Mouse (Mus musculus) naive thymus-derived CD4-positive, alpha-beta T cell, adult 2 months (primary cell): ENCODE results near the gene Wdr5.

Experiments
- DNase-seq: peaks from one replicate; pipeline ENCODE4 v3.0.0-alpha.2; 2011; ENCODE audit warnings: low read depth

Wdr5 gene

DNA sequence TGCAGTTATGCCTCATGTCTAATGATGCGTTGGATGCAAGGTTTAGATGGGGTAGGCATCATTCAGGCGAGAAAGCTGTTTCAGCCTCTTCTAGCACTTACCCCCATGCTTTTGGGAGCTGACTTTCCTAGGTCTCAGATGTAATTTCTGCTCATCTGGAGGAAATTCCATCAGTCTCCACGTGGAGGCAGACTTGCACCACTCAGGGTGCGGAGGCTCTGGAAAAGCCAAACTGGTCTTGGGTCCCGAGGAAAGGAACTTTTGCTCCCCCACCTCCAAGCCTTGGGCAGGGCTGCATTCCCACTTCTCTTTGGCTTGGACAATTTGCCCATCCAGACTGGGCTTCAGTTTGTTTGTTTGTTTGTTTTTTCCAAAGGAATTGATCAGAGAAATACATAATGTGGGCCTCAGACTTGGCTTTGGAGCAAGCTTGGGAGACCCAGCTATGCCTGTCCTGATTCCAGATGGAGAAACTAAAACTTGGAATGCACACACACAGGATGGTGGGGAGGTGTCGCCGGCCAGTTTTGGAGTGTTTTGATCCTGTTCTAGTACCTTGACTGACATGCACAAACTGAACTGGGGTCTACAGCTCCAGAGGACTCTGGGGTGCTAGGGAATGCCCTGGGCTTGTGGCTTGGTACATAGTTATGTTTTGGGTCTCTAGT, 37.8 kb downstream of the Wdr5 start:
- peak; percentile 63 for DNase-seq

DNA sequence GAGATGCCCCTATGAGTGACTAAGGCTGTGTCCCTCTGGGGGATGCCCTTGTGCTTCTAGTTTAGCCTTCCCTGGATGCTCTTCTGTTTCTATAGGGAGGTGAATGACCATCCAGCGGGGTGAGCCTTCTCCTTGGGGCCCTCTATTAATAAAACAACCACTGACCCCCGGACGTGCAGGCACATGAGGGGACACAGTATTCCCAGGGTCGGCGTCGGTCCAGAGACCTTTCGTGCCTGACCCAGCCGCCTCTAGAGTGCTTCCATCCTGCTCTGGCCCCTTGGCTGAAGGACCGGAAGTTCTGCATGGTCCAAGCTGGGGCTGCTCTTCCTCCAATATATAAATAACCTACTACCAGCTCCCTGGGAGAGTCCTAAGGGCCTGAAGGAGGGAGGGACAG, 39.4 kb downstream of the Wdr5 start:
- DNase-seq: no peak

DNA sequence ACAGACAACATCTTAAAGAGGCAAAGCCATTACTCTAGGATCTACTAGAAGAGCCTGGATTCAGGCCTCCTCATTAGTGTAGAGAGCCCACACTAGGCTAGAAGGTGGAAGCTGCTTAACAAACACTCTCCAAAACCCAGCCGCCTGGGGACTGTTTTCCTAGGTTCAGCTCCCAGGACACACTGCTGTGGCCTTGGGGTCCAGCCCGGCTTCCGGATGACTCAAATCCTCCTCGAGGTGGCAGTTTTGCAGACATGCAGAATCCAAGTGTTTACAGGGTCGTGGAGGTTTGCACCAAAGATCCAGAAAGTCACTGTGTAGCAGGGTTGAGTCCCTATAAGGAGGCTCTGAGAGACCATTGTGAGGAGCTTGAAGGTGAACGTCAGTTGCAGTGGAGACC, 42.0 kb downstream of the Wdr5 start:
- no peak for DNase-seq

DNA sequence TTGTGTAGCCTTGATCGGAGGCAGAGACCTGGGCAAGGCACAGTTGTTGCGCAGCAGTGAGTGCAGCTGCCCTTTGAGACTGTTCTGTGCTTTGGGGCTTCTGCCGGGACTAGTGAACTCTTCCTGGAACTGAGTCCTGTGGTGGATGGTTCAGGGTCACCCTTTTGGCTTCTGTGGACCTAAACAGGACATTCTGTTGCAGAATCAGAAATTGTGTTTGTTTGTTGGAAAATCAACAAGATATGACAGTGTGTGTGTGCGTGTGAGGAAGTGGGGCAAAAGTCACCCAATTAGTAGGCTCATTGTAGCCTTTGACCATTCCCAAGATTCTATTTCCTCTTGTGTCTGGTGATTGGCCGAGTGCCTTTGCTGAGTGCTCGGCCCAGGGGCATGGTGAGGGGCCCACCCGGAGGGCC, 45.8 kb downstream of the Wdr5 start:
- no peak for DNase-seq

DNA sequence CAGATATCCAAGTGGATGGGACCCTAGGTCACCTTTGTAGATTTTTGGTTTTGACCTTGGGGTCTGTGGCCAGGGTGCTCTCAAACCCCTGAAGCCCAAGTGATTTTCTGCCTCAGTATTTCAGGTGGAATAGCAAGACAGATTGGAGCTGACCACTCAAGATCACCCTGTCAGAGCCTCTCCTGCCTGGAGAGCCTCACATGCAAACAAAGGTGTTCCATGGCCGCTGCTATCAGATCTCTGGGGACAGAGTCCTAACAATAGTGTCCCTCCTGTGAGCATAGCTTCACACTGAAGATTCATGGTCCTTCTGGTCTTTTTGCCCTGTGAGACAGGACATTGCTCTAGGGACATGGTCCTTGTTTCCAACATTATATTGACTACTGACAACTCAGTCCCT, 46.2 kb downstream of the Wdr5 start:
- DNase-seq: no peak

DNA sequence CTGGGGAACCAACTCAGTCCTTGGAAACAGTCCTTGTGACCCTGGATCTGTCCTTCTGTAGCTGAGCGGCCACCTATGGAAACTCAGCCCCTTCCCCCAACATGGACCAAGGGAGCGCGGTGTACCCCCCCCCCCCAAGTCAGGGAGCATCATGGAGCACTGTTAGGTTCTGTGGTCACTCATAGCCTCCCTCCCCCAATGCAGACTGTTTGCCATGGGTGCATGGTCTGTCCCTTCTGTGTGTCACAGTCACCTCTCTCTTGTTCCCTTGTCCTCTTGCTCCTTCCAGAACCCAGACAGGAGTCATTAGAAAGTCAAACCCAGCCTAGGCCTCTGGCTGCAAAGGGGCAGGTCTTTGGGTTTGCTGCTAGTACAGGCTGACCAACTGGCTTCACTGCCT, 46.9 kb downstream of the Wdr5 start:
- no peak for DNase-seq

DNA sequence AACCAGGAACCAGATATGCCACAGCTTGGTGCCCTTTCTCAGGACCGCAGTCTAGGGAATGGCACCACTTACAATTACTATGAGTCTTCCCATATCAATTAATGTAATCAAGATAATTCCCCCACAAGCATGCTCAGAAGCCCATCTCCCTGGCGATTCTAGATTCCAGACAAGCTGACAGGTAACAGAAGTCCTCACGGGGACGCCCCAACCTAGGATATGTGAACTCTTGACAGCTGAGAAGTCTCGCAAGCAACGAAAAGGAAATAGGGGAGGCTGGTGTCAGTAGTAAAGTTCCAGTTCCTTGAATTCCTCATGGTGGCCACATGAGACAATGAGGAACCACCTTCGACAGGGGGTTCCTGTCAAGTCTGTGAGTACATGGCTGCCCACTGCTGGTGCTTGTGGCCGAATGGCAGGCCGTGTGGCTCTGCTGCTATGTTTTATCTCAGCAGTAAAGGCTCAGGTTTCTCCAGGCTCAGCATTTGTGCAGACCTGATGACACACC, 48.7 kb downstream of the Wdr5 start:
- DNase-seq: no peak

DNA sequence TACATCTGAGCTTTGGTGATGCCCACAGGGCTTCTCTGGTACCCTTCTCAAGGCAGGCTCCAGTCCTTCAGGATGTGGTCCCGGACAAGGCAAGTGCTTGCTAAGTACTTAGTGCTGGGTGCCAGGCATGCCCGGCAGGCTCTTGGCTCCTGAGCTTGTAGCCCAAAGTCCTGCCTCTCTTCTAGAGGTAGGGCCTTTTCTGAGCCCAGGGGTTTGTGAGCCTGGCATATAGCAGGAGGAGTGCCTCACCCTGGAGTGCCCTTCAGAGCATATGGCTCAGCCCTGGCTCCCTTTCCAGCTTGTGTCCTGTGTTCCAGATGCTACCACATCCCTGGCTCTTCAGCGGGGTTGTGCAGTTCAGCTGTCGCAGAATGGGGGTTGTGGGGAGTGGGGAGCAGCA, 49.7 kb downstream of the Wdr5 start:
- no peak for DNase-seq

DNA sequence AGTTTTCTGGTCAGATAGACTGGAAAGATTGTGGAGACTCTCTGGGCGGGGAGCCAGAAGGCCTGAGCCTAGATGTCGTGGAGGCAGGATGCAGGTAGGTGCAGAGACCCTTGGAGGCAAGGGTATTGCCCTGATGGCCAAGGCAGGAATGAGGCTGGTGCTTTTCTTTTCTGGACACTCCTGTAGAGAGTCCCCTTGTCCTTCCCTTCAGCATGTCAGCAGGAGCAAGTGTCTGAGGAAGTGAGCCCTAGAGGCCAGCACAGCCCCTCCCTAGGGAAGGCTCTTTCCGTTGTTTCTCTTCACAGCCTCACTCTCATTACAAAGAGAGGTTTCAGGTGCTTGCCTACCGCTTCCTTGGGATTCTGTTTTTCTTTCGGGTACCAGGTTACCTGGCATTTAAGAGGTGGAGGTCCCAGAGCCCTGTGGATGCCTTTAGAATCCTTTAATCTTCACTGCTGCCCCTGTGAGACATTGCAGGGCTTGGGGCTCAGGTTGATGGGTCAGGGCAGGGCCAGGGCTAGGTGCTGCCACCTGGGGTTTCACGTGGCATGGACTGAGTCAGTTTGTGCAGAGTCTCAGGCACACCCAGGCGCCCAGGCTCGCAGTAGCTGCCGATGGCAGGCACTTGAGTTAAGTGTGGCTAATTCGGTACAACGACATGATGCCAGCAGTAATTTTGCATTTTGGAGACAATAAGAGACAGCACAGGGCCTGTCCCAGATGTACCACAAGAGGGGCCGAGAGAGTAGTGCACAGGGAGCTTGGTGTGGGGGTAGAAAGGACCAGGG, 50.6 kb downstream of the Wdr5 start:
- DNase-seq: no peak

DNA sequence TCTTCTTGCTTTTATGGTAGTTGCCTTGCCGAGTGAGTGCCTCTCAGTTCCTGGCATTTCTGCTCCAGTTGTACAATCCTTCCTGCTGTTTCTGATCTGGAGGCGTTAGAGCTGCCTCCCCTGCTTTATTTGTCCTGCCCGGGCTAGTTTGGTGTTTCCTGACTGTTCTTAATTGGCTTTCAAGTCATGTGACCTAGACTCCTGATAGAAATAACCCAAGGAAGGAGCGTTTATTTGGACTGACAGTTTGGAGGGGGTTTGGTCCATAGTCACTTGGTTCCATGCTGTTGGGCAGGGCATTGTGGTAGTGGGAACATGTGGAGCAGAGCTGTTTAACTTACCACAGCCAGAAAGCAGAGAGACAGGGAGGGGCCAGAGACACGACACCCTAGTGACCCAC, 55.9 kb downstream of the Wdr5 start:
- DNase-seq: no peak

DNA sequence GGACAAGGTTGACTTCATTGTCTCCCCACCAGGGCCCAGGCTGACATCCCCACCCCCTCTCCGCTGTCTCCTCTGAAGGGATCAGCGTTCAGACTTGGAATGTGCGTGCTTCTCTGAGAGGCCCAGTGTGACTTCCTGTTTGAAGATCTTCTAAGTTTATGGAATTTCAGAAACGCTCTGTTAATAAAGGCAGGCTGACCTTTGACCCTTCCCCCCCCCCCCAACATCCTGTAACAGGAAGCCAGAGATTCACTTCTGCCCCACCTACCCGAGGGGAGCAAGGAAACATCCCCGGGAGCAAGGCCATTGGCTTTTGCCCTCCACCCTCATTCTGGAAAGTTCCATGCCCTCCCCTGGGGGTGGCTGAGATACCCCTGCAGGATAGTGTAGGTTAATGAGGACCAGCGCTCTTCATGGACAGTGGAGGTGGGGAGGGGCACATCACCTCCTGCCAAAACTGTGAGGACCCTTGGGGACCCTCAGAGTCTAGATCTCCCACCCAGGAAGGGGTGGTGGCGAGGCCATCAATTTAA, 57.4 kb downstream of the Wdr5 start:
- no peak for DNase-seq

DNA sequence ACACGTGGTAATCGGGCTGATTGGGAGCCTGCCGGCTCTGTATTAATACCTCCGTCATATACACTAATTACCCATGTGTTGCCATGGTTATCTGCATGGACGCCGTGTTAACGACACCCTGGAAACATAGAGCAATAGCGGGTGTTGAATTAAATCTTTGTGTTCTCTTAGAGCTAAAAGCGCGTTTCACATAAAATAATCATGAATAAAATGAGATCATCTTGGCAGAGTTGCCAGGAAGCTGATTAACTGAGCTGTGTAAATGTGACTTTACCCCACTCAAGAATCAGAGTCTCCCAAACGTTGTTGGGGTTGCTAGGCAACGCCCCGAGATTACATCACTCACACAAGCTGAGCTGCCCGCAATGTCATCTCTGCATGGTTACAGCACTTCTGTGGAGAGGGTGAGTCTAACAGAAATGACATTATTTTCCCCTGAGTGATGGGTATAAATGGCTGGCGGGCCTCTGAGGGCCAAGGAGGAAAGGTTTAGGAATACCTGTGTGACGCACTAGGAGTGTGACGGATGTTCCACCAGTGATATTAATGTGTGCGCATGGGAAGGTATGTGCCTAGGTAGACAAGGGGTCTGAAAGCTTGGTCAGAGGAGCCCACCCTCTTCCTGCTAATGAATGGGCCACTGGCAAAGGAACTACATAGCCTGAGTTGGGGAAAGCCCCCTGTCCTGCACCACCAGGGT, 58.1 kb downstream of the Wdr5 start:
- DNase-seq: no peak

DNA sequence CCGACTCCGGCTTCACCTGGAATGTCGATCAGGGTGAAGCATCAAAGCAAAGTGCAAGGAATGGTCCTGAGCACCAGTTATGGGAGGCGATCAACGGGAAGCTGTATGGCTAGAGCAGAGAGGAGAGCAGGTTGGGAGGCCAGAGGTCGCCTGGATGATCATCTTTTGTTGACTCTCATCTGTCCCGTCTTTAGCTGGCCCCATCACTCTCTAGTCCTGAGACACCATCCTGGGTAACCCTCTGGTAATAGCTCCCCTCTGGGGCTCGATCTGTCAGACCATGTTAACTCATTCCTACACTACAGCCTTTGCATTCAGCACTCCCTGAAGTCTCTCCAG, 58.6 kb downstream of the Wdr5 start:
- no peak for DNase-seq

DNA sequence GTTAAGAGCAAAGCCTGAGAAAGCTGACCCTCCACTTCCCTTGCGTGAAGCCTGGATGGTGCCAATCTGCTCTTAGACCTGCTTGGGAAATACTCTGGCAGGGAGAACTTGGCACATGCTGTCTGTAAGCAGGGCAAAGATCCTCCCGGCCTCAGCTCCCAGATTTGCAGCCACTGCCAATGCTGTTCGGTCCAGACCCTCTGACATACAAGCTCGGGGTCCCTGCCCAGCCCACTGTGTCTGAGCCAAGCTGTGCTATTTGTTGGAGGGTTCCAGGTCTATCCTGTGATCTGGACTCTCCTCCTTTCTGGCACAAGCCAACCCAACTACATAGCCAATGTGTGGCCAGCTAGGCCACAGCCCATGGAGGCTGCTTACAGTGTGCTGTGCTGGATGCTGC, 61.5 kb downstream of the Wdr5 start:
- DNase-seq: no peak

DNA sequence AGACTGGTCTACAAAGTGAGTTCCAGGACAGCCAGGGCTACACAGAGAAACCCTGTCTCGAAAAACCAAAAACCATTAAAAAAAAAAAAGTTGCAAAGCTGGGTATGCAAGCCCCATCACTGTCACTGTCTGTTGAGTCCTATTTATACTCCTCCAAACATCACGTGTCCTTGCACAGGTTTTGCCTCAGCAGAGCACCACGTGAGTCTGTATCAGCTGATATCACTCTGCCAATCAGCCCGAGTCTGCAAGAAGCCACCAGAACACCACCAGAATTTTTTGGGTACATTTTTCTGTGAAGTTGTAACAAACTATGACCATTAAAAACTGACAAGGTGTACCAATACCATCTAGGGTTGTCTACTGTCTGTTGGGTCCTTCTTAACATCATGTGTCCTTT, 63.6 kb downstream of the Wdr5 start:
- DNase-seq: no peak

DNA sequence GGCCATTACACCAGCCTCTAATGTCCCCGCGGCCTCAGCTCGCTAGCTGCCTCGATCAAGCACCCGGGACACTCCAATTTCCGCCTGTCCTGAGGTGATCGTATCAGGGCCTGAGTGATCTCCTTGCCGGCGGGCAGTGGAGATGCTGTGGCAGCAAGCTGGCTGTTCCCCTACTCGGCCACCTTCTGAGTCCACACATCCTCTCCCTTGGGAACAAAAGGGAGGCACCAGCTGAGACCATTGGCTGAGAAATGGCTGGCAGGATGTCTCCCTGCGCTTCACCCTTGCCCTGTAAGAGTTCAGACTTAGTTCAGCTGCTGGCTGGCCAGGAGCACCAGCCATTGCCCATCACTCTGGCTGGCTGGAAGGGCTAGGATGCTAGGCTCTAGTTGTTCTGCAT, 67.2 kb downstream of the Wdr5 start:
- DNase-seq: no peak

DNA sequence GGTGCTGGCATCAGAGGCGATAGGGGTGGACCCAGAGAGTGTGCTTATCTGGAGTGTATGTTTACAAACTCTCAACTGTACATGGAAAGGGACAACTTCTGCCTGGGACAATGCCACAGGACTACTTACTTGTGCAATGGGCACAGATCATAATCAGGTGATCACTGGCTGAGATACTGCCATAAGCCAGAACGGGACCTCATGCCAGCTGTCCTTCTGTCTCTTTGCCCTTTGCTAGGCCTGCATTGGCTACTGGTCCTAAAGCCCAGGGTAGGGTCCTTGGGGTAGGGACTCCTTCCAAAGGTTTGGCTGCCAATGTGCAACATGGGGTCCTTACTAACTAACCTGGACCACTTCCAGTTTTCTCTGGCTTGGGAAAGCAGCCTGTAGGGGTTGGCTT, 68.1 kb downstream of the Wdr5 start:
- DNase-seq: no peak

DNA sequence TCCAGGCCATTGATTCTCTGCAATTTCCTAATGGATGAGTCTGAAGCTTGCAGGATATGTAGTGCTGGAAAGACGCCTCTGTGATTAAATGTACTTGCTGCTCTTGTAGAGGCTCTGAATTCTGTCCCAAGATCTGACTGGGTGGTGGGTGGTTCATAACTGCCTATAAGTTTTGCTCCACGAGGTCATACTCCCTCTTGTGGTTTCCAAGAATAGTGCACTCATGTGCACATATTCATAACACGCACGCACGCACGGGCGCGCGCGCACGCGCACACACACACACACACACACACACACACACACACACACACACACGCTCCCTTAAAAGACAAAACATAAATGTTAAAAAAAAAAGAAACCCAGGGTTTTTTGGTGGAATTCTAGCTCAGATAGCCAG, 69.6 kb downstream of the Wdr5 start:
- DNase-seq: no peak
